Mouse (Mus musculus) heart, adult 11 months (tissue): ENCODE measurements around the gene Slc38a2.

Source experiments
- DNase-seq: peaks from one replicate; pipeline ENCODE4 v3.0.0; 2022

The Slc38a2 gene

GRCm38 (mm10) chr15:96717181-96717580, 17.7 kb upstream of the Slc38a2 start:
- peak; percentile 58 for DNase-seq

DNA sequence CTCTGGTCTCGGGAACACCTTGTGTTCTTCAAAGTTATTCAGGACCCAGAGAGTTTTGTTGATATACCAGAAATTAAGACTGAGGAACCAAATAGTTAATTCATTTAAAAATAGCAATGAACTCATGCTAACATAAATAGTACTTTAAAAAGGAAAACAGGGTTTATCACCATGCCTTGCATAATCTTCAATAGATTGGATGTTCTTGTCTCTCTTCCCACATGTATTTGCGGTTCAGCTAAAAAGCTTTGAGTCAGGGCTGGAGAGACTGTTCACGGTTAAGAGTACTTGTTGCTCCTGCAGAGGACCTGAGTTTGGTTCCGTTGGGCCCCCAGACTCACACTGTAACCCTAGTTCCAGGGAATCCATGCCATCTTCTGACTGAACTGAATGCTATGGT, 16.8 kb upstream of the Slc38a2 start:
- peak; percentile 64 for DNase-seq

- no peak for DNase-seq
Observed at GRCm38 (mm10) chr15:96715692-96716080, 16.2 kb upstream of the Slc38a2 start.

DNA sequence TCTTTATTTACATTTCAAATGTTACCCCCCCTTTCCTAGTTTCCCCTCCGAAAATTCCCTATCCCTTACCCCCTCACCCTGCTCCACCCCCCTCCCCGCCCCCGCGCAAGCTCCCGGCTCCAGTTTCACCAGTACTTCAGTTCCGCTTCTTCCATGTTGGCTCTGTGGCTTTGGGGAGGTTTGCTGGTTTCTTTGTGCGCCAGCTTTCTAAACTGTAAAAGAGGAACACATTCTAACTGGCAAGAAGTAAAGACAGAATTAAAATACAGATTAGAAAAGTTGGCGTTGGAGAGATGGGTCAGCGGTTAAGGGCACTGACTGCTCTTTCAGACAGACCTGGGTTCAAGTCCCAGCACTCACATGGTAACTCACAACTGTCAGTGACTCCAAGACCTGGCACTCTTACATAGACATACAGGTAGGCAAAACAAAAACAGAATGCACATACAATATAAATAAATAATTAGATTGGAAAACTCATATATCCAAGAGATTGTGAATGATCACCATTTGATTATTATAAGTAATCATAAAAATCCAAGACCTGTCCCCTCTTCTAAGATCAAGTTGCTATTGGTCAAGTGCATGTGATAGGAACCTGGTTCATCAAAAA, 15.7 kb upstream of the Slc38a2 start:
- DNase-seq = no peak

DNA sequence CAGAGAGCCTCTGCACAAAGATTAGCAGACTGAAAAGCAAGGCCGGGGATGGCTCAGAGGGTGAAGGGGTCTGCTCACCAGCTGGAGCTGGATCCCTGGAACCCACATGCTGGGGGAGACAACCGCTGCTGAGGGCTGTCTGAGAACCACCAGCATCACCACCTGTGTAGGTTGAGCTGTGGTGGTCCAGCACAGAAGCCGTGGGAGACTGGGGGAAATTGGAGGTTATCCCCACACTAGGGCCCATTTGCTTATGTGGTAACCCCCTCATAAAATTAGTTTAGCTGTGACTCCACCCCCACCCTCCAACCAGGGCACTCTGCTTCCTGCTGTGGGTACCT, 15.1 kb upstream of the Slc38a2 start:
- no peak for DNase-seq

- peak; percentile 41 for DNase-seq
Observed at GRCm38 (mm10) chr15:96713758-96714675, 14.5 kb upstream of the Slc38a2 start.

DNA sequence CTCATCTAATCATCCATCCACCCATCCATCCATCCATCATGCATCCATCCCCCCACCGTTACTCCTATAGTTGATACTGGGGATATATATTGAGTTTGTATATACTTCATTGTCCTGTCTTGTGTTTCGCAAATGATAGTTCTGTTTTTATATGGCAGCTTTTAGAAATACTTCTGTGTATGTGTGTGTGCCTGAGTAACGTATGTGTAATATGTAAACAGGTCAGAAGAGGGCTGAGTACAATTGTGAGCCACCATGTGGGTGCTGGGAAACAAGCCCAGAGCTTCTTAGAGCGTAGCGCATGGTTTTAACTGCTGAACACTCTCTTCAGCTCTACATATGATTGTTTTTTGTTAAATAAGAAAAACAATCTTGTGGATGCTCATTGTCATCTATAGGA, 12.8 kb upstream of the Slc38a2 start:
- DNase-seq = no peak

- peak; percentile 61 for DNase-seq
Observed at GRCm38 (mm10) chr15:96711664-96712063, 12.1 kb upstream of the Slc38a2 start.

GRCm38 (mm10) chr15:96710352-96711114, 11.0 kb upstream of the Slc38a2 start:
- peak; percentile 84 for DNase-seq

GRCm38 (mm10) chr15:96709491-96710351, 10.2 kb upstream of the Slc38a2 start:
- DNase-seq = peak; percentile 100

DNA sequence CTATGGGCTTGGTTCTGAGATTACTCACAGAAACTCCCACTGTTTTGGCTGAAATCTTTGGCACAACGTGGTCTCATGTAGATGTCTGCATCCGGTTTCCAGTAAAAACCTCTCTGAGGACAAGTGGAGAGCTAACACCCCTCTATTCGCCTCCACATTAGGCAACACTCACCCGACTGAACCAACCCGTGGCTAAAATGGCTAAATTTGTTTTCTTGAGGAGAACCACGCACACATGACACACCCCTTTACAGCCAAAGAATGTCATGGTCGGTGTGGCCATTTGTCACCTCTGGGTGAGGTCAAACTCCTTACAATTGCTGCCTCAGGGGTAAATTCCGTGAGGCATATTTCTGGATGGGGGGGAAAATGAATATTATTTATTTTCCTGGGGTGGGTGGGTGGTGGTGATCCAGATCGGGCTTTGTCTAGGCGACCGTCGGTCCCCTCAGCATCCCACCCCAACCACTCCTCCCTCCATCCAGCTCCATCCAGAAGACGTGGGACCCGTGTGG, 9.5 kb upstream of the Slc38a2 start:
- DNase-seq = peak; percentile 93

DNA sequence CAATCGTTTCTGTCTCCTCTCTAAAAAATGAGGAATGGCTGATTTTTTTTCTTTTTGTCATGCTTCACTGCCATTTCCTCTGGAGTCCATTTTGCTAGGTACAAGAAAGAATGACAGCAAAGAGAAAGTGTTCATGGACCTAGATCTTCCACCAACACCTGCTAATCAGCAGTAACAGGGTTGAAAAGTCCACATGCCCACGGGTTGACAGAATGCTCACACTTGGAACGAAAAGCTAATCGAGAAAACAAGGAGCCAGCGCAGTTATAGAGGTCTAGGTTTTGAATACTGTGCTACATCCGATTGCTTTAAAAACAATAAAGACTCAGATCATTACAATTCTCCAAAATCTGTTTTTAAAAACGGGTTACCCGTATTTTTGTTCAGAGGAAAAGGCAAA, 8.9 kb upstream of the Slc38a2 start:
- peak; percentile 39 for DNase-seq

GRCm38 (mm10) chr15:96707936-96708335, 8.4 kb upstream of the Slc38a2 start:
- DNase-seq = peak; percentile 83

- peak; percentile 78 for DNase-seq
Observed at GRCm38 (mm10) chr15:96702466-96703031, 3.0 kb upstream of the Slc38a2 start.

- DNase-seq = peak; percentile 90
Observed at GRCm38 (mm10) chr15:96700766-96701165, 1.2 kb upstream of the Slc38a2 start.

DNA sequence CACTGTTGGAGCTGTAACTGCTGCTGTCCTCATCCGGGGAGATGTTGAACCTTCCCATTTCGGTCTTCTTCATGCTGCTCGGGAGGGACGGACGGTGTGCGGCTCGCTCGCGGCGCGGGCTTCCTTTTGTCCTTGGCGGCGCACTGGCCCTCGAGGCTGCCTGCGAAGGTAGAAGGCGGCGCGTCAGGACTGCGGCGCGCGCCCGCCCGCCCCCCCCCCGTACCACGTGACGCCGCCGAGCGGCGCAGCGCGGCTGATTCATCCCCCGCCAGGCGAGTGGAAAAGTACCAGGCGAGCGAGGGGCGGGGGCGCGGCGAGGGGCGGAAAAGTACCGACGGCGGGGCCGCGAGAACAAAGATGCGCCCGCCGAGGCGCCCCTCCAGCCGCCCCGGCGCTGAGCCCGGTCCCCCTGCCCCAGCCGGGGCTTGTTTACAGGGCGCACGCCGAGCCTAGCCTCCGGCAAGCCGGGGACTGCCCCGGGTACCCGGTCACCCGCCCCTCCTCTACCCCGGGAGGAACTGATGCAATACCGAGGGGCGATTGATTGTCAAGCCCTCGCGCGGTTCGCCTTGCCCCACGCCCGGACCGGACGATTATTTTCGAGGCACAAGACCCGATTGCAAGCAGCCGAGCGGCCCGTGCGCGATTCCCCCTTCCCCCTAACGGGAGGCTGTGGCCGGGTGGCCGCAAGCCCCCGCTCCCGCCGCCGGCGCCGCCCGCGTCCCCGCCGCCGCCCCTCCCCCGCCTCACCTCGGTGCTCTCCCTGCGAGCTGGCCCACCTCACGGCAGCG, 677 bp downstream of the Slc38a2 start:
- DNase-seq = peak; percentile 99

DNA sequence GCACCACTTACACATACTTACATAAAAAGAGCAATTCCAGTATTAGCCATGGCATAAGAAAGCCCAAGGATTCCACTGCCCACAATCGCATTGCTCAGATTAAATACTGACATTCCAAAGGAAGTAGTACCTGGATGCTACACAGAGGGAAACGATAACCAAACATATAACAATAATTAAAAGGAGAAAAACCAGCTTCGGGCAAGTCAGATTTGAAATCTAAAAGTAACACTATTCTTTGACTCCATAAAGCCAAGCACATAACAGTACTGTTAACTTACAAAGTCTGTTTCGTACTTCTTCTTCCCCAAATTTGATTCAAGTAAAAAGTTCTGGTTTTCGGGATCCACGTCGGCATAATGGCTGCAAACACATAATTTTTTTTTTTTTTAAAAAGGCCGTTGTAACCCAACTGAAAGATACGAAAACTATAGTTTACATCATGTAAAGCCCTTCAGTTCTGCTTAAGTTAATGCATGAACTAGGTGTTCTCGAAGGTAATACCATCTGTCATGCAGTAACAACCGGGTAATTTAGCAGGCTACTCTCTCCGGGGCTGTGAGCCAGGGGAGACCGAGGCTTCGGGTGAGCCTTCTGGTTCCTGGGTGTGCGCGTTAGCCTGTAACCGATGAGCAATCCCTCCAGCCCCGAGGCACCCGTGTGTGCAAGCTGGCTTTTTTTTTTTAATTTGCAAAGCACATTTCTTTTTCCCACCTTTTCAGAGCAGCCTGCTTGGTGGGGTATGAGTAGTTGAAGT, 1.5 kb downstream of the Slc38a2 start:
- peak; percentile 61 for DNase-seq

DNA sequence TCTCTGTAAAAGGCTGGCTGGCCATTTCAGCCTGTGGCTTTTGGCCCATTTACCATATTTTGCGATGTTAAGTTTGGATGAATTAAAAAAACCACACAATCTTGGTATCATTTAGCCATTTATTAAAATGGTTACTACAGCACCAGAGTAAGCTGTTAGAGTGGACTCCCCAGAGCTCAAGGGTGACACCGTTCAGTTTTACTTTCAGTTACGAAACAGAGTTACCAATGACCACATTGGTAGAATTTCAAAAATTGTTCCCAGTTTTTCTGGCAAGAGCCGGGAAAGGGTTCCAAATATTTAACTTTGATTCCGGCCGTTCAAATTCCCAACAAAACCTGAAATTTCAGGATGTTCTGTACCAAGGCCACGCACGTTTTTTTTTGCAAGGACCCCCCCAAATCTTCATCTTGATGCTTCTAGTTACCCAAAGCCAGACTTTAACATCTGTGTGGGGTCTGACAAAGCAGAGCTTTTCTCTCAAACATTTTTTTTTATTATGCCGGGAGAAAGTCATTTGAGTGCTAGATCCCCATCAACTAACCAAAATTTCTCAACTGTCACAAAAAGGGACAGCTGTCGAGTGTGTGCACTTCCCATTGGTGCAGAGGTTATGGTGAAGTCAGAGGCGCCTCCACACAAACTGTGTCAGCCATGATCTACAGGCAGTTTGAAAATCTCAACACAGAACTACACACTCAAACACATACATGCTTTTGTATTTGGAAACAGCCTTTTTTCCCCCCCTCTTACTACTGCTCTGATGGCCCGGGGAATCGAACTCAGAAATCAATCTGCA, 2.8 kb downstream of the Slc38a2 start:
- DNase-seq = peak; percentile 89
